Mouse (Mus musculus): ENCODE results near the gene Chchd1.

The Chchd1 gene

DNA sequence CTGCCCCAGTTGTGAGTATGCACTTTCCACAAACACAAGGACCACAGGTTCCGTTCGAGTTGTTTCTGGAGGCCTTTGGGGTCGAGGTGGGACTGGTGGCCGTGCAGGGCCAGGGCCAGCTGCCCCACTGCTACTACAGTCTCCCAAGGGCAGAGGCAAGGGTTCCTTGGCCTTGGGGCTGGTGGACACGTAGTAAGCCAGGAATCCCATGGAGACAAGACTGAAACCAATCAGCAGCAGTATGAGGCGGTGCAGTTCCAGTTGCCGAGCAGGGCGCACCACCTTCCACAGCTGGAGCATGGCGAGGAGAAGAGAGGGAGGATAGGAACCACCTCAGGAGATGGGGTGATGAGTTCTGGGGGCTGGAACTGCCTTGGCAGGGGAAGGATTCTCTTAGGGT lies 27.1 kb downstream of the Chchd1 start:
- no peak for DNase-seq

DNA sequence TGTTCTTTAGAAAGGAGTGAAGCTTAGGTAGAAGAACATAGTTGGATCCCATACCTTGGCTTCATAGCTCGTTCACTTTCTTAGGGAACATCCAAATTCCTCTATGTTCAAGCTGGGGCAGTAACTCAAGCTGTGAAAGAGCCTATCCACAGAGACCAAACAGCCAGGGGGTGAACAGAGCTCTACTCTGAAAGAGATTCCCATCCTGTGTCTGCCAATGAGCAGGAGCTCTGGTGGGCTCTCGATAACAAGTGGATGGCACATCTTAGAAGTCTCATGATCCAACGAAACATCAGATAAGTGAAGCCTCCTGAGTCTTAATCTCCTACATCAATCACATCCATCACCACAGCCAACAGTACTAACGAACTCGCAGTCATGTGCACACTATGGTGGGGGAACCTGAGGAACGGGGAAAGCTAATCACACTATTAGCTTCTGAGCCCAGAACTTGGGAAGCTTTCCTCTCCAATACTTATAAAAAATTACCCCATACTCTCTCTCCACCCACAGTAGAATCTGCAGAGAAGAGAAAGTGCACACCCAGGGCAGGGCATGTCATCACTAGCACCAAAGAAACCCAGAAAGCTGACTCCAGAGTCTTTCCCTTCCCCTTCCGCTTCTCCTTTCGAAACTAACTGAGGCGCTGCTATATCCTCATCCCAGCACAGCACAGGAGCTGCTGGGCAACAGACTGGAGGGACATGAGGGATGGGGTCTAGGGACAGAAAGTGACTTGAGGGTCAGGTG lies 28.2 kb downstream of the Chchd1 start:
- no peak for DNase-seq

DNA sequence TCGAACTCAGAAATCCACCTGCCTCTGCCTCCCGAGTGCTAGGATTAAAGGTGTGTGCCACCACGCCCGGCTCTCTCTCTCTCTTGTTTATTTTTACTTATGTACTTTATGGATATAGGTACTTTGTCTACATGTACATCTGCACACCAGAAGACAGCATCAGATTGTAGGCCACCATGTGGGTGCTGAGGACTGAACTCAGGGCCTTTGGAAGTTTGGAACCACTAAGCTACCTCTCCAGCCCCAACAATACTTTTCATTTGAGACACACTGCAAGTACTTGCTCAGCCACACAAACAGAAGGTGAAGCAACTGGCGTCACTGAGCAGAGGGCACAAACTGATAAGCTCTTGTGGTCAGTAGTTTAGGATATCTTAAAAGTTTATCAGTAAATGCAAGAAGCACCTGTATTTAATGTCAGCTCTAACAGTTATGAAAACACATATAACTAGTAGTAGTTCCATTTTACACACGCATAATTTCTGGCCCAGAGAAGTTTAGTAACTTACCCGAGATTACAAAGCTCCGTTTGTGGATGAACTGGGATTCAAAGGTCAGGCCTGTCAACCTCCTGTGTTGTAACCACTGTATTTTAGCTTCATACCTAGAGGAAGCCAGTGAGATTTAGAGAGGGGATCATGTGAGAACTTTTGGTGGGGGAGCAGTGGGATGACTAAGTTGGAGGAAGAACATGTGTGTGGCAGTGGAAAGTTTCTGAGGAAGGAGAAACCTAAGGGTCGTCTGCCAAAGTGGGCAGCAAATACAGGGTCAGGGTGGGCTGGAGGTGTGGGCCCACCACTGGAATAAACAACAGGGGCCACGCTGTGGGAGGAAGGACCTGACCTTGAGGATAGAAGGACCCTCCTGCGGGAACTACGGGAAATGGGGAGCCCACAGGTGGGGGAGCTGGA lies 30.5 kb downstream of the Chchd1 start:
- DNase-seq = no peak

DNA sequence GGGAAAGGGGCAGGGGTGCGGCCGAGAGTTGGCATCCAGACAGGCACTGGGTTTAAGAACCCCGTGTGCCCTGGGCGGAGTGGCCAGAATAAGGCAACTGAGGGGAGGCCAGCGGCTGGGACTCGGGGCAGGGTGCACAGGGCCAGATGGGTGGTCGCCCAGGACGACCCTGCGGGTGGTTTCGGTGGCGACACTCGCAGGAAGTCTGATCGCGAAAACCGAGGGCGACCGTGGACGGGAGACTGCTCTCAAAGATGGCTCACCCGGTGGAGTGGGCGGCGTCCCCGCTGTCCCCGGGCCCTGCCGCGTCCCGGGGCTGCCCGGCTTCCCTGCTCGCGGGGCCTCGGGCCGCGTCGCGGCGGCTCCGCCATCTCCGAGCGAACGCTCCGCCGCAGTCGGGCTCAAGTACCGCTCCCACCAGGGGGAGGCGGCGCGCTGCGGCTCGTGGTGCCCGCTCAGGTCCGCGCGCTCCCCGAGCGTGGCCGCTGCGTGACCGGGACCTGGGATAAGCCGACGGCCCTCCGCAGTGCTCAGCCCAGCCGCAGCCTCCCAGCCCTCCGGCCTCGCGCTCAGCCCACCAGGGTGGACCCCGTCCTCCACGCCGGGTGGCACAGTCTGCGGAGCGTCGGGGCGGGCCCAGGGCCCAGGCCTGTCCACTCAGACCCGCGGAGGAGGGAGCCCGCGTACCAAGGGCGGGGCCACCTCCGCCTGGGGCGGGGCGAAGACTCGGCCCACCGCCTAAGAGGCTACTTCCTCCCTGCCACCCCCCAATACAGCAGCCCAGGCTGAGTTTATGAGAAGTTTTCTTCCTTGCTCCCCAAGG lies 31.4 kb downstream of the Chchd1 start, which contains the start of gene Ndst2:
Gene Ndst2, minus strand, starts transcription at position 611 of the 823 bp plus-strand sequence.
- DNase-seq = peak; percentile 88

DNA sequence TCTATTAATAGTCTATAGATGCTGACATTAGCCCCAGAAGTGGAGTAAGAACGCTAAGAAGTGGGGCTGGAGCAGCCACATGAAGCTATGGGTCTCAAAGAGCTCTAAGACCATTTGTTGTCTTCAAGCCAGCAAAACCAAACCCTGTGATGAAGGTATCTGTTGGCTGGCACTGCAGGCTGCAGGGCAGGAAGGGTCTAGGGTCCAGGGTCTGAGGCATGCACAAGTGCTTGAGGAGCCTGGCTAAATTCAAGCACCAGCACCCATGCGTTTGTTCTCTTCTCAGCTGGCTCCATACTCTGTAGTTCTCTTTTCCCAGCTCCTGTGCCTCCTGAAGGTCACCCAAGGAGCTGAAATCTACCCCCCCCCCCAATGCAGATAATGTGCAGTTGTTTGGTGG lies 32.2 kb downstream of the Chchd1 start:
- no peak for DNase-seq

DNA sequence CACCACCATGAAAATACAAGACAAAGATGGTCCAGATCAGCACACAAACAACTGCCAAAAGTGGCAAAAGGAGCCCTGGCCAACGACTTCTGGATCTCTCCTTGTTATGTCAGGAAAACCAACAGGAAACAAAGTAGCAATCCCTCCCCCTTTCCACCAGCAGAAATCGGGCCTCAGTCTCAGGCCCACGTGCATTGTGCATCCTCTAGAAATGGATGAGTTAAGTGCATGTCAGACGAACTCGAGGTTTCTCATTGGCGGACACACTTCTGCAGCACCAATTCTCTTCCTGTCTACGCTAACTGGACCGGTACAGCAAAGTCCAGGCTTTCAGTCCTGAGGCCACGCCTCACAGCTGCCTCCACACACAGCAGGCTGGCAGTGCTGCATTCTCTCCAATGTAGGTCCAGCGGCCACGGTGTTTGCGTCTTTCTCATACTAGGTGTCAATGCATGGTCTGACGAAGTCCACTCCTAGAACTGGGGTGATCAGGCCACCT lies 33.1 kb downstream of the Chchd1 start:
- no peak for DNase-seq

DNA sequence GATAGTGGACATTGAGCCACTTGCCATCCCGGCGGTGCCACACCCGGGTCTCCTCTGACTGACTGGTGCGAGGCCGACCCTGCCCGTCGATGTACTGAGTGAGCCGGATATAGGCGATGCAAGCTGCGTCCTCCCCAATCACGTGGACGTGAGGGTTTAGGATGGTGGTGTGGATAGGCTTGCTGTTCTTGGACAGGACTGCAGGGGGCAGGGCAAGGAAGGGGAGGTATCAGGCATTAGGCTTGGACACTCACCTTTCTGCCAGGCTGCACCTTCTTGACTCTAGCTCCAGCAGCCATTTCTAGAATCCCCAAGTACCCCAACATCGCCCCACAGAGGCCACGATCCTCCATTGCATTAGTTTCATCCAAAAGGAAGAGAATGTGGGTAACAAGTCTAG lies 34.5 kb downstream of the Chchd1 start:
- peak; percentile 39 for DNase-seq

DNA sequence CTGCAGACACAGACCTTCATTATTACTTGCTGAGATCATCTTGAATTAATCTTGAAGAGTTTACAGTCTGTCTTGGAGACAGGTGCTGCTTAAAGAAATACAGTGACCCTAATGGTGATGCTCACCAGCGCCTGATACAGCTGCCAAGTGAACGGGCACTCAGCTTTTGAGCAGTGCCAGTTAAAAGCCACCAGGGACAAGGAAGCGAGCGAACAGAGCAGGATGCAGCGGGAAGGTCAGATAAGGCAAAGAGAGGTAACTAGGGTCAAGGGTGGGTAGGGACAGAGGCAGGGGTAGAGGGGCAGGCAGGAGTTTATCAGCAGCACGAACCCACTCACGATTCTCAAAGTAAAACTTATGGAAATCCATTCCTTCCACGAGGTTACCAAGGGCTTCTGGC lies 35.7 kb downstream of the Chchd1 start:
- DNase-seq = no peak

DNA sequence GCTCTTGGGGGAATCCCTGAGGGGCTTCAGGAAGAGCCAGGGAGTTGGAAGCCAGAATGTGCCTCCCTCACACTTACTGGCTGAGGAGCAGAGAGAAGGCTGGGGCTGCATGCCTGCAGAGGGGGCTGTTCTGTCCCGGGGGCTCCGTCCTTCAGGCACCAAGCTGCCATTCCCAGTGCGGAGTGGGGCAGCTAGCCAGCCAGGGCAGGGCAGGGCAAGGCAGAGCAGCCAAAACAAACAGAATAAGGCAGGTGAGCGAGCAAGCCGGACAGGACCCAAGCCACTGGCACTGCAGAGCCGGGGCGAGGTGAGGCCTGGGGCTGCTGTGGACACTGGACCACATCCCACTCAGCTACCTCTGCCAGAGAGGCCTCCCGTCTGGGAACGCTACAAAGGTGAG lies 38.5 kb downstream of the Chchd1 start:
- DNase-seq = no peak

DNA sequence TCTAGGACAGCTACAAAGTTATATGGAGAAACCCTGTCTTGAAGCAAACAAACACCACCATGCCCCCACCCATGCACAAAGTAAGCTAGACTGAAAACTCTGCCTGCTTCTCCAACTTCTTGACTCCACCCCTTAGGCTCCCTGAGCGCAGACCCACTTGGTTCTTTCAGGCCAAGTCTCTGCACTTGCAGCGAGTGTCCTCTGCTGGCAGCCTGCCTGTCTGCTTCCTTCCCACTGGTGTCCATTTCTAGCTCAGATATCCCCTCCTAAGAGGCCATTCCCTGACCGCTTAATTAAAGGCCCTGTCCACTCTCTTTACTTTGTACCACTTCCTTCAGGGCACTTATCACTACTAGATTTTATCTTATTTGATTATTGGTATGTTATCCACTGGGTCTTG lies 40.8 kb downstream of the Chchd1 start:
- DNase-seq = no peak

DNA sequence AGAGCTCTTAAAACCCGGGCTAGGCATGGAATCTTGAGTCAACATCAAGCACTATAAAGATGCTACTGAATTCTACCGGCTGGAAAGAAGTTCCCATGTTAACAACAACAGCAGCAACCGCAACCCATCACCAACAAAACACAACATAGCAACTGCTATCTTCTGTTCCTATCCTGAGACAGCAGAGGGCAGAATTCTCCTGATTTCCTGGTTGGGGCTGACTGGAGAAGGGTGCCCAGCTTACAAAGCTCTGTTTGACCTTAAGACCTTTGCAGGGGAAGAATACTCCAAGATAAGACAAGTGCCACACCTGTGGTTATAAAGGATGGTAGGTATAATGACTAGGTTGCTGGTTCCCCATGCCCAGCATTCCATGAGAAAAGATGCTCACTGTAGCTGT lies 44.1 kb downstream of the Chchd1 start:
- DNase-seq = no peak

DNA sequence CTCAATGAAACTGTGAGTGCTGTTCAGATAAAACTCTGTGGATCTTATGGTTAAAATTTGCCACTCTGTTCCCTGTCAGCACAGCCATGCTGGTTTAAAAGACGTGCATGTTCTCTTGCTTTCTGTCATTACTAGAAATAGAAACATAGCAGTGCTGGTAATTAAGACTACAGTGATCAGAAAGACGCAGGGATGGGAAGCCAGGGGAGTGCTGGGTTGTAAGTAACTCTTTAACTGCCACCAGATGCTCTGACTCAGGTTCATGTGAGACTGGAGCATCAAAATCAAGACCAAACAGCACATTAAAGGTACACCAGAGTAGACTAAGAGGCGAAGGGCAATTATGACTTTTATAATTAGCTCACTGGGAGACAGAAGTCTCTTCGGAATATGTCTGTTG lies 45.6 kb downstream of the Chchd1 start:
- no peak for DNase-seq

DNA sequence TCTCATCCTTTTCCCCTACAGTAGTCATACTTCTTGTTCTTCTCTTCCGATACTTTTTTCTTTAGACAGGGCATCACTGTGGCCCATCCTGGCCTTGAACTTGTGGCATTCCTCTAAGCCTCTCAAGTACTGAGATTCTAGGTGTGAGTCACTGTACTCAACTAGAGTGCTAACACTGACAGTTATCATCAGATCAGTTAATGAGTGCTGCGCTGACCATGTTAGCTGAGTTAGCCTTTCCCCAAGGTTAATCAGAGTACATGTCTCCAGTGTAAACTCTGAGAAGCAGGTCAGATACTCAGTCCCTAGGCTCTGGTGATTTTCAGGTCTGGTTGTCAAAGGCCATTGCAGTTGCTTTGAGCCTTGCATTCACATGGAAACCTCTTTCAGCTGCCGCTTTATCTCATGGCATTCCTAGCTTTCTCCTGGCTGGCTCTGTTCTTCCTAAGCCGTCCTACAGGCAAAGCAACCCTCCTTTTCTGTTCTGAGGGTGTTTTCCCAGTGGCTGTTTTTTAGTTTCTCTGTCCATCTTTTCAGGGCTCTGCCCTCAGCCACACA lies 46.8 kb downstream of the Chchd1 start:
- DNase-seq = no peak

DNA sequence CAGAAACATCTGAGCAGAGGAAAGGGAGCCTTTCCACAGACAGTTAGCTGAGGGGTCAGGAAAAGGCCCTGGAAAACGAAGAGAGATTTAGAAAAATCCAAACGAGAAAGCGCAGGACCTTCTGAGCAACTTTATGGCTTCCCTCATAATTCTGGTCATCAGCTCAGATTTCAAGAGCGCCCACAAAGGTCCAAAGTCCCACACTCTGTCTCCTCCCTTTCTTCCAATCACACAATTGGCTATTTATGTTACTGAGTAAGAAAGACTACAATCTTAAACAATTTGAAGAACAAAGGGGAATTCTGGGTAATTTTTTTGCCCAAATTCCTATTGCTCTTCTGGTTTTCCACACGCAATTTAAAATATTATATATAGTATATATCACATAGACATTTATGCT lies 47.7 kb downstream of the Chchd1 start:
- no peak for DNase-seq

DNA sequence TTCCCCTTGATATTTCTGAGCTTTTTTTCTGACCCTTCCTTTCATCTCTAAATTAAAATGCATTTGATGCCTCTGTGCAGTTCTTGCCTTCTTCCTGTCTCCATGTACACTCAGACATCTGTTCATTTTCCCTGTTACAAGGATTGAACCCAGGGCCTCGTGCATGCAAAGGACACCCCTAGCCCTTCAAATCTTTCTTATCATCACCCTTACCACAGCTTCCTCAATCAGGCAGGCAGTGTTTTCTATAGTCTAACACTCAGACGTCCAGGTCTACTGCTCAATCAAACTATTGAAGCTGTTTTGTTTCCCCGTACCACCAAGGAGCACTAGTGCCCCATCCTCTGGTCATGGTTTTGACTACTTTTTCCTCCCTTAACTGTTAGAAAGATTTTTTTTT lies 51.0 kb downstream of the Chchd1 start:
- DNase-seq = no peak
